8 mouse cellular contexts compared by ENCODE assay signal in genomic region chr5:90640286-90641217, GRCm38 (mm10). TPM values are rescaled to one million over a fixed set of nuclear protein-coding genes. Genes with fewer than 3 reads are reported as not detected.
DNase-seq lines count a peak whose midpoint lies in the region; ATAC-seq and TF ChIP-seq lines count a peak whose summit lies in the region.

Gene Rassf6, minus strand, starts transcription at chr5:90640657.

- no peak within 1 kb of the TSS for H3K9ac ChIP-seq in hindbrain, embryonic 11.5 days (ENCODE audit: low read depth, low read length)
- peak within 1 kb of the TSS; percentile 61 for H3K9ac ChIP-seq in limb, embryonic 13.5 days
- peak within 1 kb of the TSS; percentile 53 for H3K9ac ChIP-seq in midbrain, embryonic 13.5 days (replicated peaks)

- peak within 1 kb of the TSS; percentile 56 for H3K4me2 ChIP-seq in hindbrain, embryonic 11.5 days (replicated peaks; ENCODE audit: low read depth, low read length)
- peak within 1 kb of the TSS; percentile 91 for H3K4me2 ChIP-seq in limb, embryonic 13.5 days (replicated peaks)
- H3K4me2 ChIP-seq in midbrain, embryonic 13.5 days (replicated peaks): peak within 1 kb of the TSS; percentile 63

- H3K4me3 ChIP-seq in layer of hippocampus, adult 2 months: peak within 1 kb of the TSS; percentile 52
- H3K4me3 ChIP-seq in hindbrain, embryonic 11.5 days (ENCODE audit: low read depth, low read length): peak within 1 kb of the TSS; percentile 29
- H3K4me3 ChIP-seq in limb, embryonic 13.5 days: peak within 1 kb of the TSS; percentile 48
- peak within 1 kb of the TSS; percentile 43 for H3K4me3 ChIP-seq in midbrain, embryonic 13.5 days (replicated peaks)

- H3K36me3 ChIP-seq in hindbrain, embryonic 11.5 days (ENCODE audit: control insufficient read depth, insufficient read depth, low read length): no peaks in the 10 kb centered on the region
- no peaks in the 10 kb centered on the region for H3K36me3 ChIP-seq in limb, embryonic 13.5 days
- no peaks in the 10 kb centered on the region for H3K36me3 ChIP-seq in midbrain, embryonic 13.5 days

- no peak for TF ChIP-seq CTCF in layer of hippocampus, adult 2 months (conservative IDR thresholded peaks at IDR 0.05)

- ATAC-seq in hindbrain, embryonic 11.5 days (ENCODE audit: low FRiP score): peak; percentile 56; the same call in 1 of the 2 replicates
- peak; percentile 66 for ATAC-seq in limb, embryonic 13.5 days (ENCODE audit: low FRiP score, low read depth)
- ATAC-seq in midbrain, embryonic 13.5 days: peak; percentile 86

- H3K4me1 ChIP-seq in hindbrain, embryonic 11.5 days (replicated peaks; ENCODE audit: control insufficient read depth, insufficient read depth, low read length): no peaks in the 10 kb centered on the region
- peaks cover 12% of the 10 kb centered on the region for H3K4me1 ChIP-seq in limb, embryonic 13.5 days
- H3K4me1 ChIP-seq in midbrain, embryonic 13.5 days (replicated peaks): peaks cover 7% of the 10 kb centered on the region

- WGBS in hindbrain, embryonic 11.5 days: 11% methylated on average over 26 of the region's 26 CpGs
- 7% methylated on average over 26 of the region's 26 CpGs for WGBS in limb, embryonic 13.5 days
- WGBS in midbrain, embryonic 13.5 days: 11% methylated on average over 26 of the region's 26 CpGs

- no peaks in the 10 kb centered on the region for H3K27me3 ChIP-seq in hindbrain, embryonic 11.5 days (ENCODE audit: control insufficient read depth, insufficient read depth, low read length)
- H3K27me3 ChIP-seq in limb, embryonic 13.5 days: peaks cover 8% of the 10 kb centered on the region; the same call in 1 of the 2 replicates
- H3K27me3 ChIP-seq in midbrain, embryonic 13.5 days: 0 out of 2 replicates have a peak, but pooled peaks cover 5% of the 10 kb centered on the region

- H3K9me3 ChIP-seq in hindbrain, embryonic 11.5 days (ENCODE audit: control insufficient read depth, low read length): no peaks in the 10 kb centered on the region
- H3K9me3 ChIP-seq in limb, embryonic 13.5 days: no peaks in the 10 kb centered on the region
- no peaks in the 10 kb centered on the region for H3K9me3 ChIP-seq in midbrain, embryonic 13.5 days

- no peak for DNase-seq in layer of hippocampus, adult 2 months (ENCODE audit: low spot score in 2 of 2)
- DNase-seq in layer of hippocampus, postnatal 14 days (ENCODE audit: low spot score in 2 of 2): no peak
- DNase-seq in cerebellum, postnatal 25 days: peak; percentile 48 to 59
- DNase-seq in hindbrain, embryonic 11.5 days (ENCODE audit: low spot score): peak; percentile 25
- DNase-seq in frontal cortex, postnatal 14 days (ENCODE audit: low spot score in 2 of 2): no peak
- no peak for DNase-seq in thymus, postnatal 14 days

- H3K27ac ChIP-seq in layer of hippocampus, adult 2 months: no peak within 1 kb of the TSS
- H3K27ac ChIP-seq in hindbrain, embryonic 11.5 days (ENCODE audit: low read depth, low read length): no peak within 1 kb of the TSS
- no peak within 1 kb of the TSS for H3K27ac ChIP-seq in limb, embryonic 13.5 days
- no peak within 1 kb of the TSS for H3K27ac ChIP-seq in midbrain, embryonic 13.5 days

RNA-seq across cellular contexts. Expression of gene Rassf6, which starts in this region (rescaled TPM):
- under 1 TPM; 0.74 to 0.96 TPM for total RNA-seq in layer of hippocampus, adult 2 months (2021)
- under 1 TPM; 0.32 to 0.52 TPM for total RNA-seq in layer of hippocampus, postnatal 14 days (2021)
- polyA plus RNA-seq in hindbrain, embryonic 11.5 days (2014; fragmentation: Nextera tagmentation; extraction: Ambion mirVana): 0.29 and 1.2 TPM in 2 replicates
- 1.4 and 2.1 TPM in 2 replicates for polyA plus RNA-seq in limb, embryonic 13.5 days (2015; fragmentation: Nextera tagmentation; extraction: Ambion mirVana)
- polyA plus RNA-seq in midbrain, embryonic 13.5 days (2015; fragmentation: Nextera tagmentation; extraction: Ambion mirVana): 0.40 and 0.57 TPM in 2 replicates

Comparison
In these comparisons a context has a peak if more than half of its experiments do, and no peak if none do; other contexts are left out.
1. Peak in ATAC-seq, H3K4me3 ChIP-seq, H3K9ac ChIP-seq and H3K4me2 ChIP-seq in midbrain, embryonic 13.5 days; RNA of the gene not detected or under 1 TPM.
2. DNase-seq: peak in cerebellum, postnatal 25 days (2 of 2) and hindbrain, embryonic 11.5 days (single experiment); none in layer of hippocampus, adult 2 months (0 of 2), layer of hippocampus, postnatal 14 days (0 of 2), frontal cortex, postnatal 14 days (0 of 2) and thymus, postnatal 14 days (single experiment).
3. Peak in every context shown above with its lines, with median percentiles within 50 percentile points of each other: H3K4me3 ChIP-seq, ATAC-seq and H3K4me2 ChIP-seq.